Mouse (Mus musculus) heart, embryonic 12.5 days (tissue): ENCODE results near the gene Fam229a. TPM values are rescaled to one million over a fixed set of nuclear protein-coding genes. Genes with fewer than 3 reads are reported as not detected.
A peak's percentile ranks its signal among the peaks of the same experiment; 100 is the strongest.
"Not testable (repeated sequence)": the region's sequence is repeated elsewhere in the genome, so short reads cannot be mapped to it uniquely, and the experiment has no call there.

ENCODE experiments used
- ATAC-seq: fragments of 200-750 bp; cut with Nextera tagmentation; 2 replicates; pipeline ENCODE4 v1.8.0; 2017; ENCODE audit warnings: moderate TSS enrichment, moderate library complexity; ENCODE audit not compliant: insufficient number of reproducible peaks, low FRiP score
- H3K27ac ChIP-seq: fragments of 300-500 bp; sonication (generic); 2 replicates; pipeline ENCODE4 v1.5.1; 2016; ENCODE audit warnings: mild to moderate bottlenecking, moderate library complexity; ENCODE audit not compliant: poor library complexity, severe bottlenecking
- H3K27me3 ChIP-seq: fragments of 300-500 bp; sonication (generic); replicated peaks from 2 replicates; pipeline ENCODE4 v1.6.1; 2016; ENCODE audit warnings: mild to moderate bottlenecking, moderate library complexity
- H3K36me3 ChIP-seq: fragments of 300-500 bp; sonication (generic); 2 replicates; pipeline ENCODE4 v1.6.1; 2016; ENCODE audit warnings: mild to moderate bottlenecking, moderate library complexity
- H3K4me1 ChIP-seq: fragments of 300-500 bp; sonication (generic); replicated peaks from 2 replicates; pipeline ENCODE4 v1.6.1; 2016; ENCODE audit warnings: mild to moderate bottlenecking
- H3K4me2 ChIP-seq: fragments of 300-500 bp; sonication (generic); 2 replicates; pipeline ENCODE4 v1.6.1; 2016; ENCODE audit warnings: mild to moderate bottlenecking, moderate library complexity
- H3K4me3 ChIP-seq: fragments of 300-500 bp; sonication (generic); 2 replicates; pipeline ENCODE4 v1.5.1; 2016; ENCODE audit warnings: mild to moderate bottlenecking
- H3K9ac ChIP-seq: fragments of 300-500 bp; sonication (generic); 2 replicates; pipeline ENCODE4 v1.6.1; 2016; ENCODE audit warnings: mild to moderate bottlenecking, moderate library complexity
- H3K9me3 ChIP-seq: fragments of 300-500 bp; sonication (generic); replicated peaks from 2 replicates; pipeline ENCODE4 v1.6.1; 2016; ENCODE audit warnings: mild to moderate bottlenecking, moderate library complexity
- WGBS: fragments of 180-500 bp; shearing (Covaris S2); methylation state at CpG from one replicate; pipeline ENCODE4 v1.1.7; 2016; 5-methylcytosine and 5-hydroxymethylcytosine counted together
- polyA plus RNA-seq: library from polyadenylated mRNA; unstranded; fragments of >200 nt; fragmentation: Nextera tagmentation; extraction: Ambion mirVana; gene quantifications from 2 replicates; pipeline ENCODE4 v1.2.1, GENCODE M21; 2016

Gene Fam229a
- 0.32 TPM in 1 of 2 replicates, not detected in the other for polyA plus RNA-seq

- Histone ChIP-seq H3K9ac (peak within 1 kb of the TSS; percentile 51), H3K36me3 (peaks cover 32% of the 10 kb centered on the region), H3K4me2 (peak within 1 kb of the TSS; percentile 84), H3K4me3 (peak within 1 kb of the TSS; percentile 44), H3K4me1 (peaks cover 25% of the 10 kb centered on the region), H3K27ac (no peak within 1 kb of the TSS), H3K27me3 (peaks cover 36% of the 10 kb centered on the region), H3K9me3 (no peaks in the 10 kb centered on the region)
- 6% methylated on average over 70 of the region's 70 CpGs for WGBS
- peak; percentile 36; the same call in 1 of the 2 replicates for ATAC-seq
Observed at GRCm38 (mm10) chr4:129490972-129491880, at the start of gene Fam229a, which contains the start of gene Tssk3. TSS of gene Fam229a (plus strand) at chr4:129491190. TSS of gene Tssk3 (minus strand) at chr4:129491022.

GRCm38 (mm10) chr4:129447360-129447759 is 43.6 kb upstream of the Fam229a start:
- Histone ChIP-seq H3K9ac (no peak overlapping the region), H3K36me3 (no peaks in the 10 kb centered on the region), H3K4me2 (no peak overlapping the region), H3K4me1 (peaks cover 25% of the 10 kb centered on the region), H3K27ac (0 out of 2 replicates have a peak overlapping the region, but pooled peaks have one; percentile 4), H3K27me3 (peaks cover 9% of the 10 kb centered on the region), H3K4me3 (no peak overlapping the region), H3K9me3 (no peaks in the 10 kb centered on the region)
- 61% methylated on average over 8 of the region's 8 CpGs for WGBS
- ATAC-seq, result no peak

DNA sequence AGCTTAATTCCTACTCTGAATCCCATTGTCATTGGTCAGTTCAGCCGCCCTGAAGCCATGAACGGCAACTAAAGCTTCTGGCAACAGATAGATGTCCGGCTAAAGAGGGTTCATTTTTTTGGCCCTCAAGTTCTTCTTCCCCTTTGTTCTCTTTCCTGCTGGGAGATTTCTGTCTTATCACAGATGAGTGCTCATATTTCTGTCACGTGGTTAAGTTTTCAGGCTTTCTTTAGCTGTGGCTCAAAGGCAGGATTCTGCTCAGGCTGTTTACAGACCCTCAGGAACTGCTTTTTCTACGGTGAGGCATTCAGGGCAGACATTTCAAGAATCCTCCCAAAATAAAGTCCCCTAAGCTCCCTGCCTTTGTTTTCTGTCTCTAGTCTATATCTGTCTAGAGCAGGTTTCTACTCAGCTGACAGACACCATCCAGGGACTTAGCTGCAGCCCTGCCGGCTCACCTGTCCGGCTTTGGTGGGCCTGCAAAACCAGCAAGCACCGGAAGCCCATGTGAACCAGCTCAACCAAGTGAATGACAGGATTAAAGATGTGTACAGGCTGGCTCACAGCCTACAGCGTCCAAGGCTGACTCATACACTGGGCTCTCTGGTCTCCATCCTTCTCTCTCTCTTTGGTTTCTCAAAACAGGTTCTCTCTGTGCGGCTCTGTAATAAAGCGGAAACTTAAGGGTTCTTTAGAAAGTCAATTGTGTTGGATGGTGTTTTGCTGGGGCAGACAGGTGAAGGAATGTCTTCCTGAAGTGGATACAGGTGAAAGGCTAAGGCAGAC is 43.0 kb upstream of the Fam229a start:
- Histone ChIP-seq H3K36me3 (no peaks in the 10 kb centered on the region), H3K27me3 (peaks cover 3% of the 10 kb centered on the region; the same call in 1 of the 2 replicates), H3K27ac (peak overlapping the region; percentile 4; the same call in 1 of the 2 replicates), H3K9me3 (no peaks in the 10 kb centered on the region), H3K9ac (no peak overlapping the region), H3K4me3 (no peak overlapping the region), H3K4me2 (no peak overlapping the region), H3K4me1 (peaks cover 25% of the 10 kb centered on the region)
- no peak for ATAC-seq
- 59% methylated on average over 11 of the region's 11 CpGs for WGBS

DNA sequence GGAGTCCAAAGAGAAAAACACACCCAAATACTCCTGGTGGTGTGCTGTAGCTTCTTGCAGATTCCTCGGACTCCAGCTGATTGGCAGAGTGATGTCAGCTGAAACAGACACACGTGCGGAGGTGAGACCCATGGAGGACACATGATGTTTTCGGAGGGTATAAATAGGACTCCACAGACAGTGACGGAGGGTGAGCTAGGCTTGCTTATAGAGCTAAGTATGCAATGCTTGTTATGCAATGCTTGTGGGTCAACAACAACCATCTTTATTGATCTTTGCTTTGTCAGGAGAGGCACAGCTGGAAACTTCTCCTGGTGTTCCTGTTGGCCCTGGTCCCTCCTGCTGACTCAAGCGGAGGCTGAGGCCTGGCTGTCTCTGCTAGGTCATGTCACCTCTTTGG is 42.3 kb upstream of the Fam229a start:
- no peak for ATAC-seq
- Histone ChIP-seq H3K4me1 (peaks cover 25% of the 10 kb centered on the region), H3K27me3 (no peaks in the 10 kb centered on the region), H3K9ac (no peak overlapping the region), H3K4me2 (no peak overlapping the region), H3K36me3 (no peaks in the 10 kb centered on the region), H3K27ac (no peak overlapping the region), H3K4me3 (no peak overlapping the region), H3K9me3 (no peaks in the 10 kb centered on the region)
- WGBS, result 83% methylated on average over 6 of the region's 6 CpGs

- H3K27me3 ChIP-seq, result no peaks in the 10 kb centered on the region
- no peak for ATAC-seq
- 68% methylated on average over 2 of the region's 2 CpGs for WGBS
- H3K36me3 ChIP-seq, result no peaks in the 10 kb centered on the region
- no peak overlapping the region for H3K4me3 ChIP-seq
- no peaks in the 10 kb centered on the region for H3K9me3 ChIP-seq
- H3K4me2 ChIP-seq, result no peak overlapping the region
- no peak overlapping the region for H3K9ac ChIP-seq
- H3K27ac ChIP-seq, result no peak overlapping the region
- H3K4me1 ChIP-seq, result peaks cover 16% of the 10 kb centered on the region
Observed at GRCm38 (mm10) chr4:129450851-129451250, 40.1 kb upstream of the Fam229a start.

- H3K4me1 ChIP-seq, result peaks cover 12% of the 10 kb centered on the region
- WGBS, result 80% methylated on average over 15 of the region's 15 CpGs
- no peak for ATAC-seq
Observed at GRCm38 (mm10) chr4:129451471-129452169, 39.4 kb upstream of the Fam229a start.

DNA sequence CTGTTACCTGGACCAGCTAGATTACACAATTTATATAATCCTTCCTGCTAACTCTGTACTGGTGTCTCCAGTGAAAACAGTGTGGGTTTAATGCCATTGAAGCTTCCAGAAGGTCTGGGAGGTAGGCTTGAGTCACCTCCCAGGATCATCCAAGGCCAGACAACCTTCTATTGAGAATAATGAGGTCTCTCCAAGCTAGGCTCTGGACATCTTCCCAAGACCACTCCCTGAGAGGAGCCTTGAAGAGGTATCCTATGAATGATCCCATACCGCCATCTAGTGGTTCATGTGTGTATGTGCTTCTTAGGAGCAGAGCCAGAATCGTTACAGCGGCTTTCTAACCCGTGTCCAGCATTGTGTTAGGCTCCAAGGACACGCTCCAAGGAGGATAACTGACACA is 35.7 kb upstream of the Fam229a start:
- Histone ChIP-seq H3K36me3 (no peaks in the 10 kb centered on the region), H3K4me1 (no peaks in the 10 kb centered on the region), H3K4me3 (no peak overlapping the region), H3K9me3 (no peaks in the 10 kb centered on the region), H3K9ac (no peak overlapping the region), H3K27me3 (no peaks in the 10 kb centered on the region), H3K4me2 (no peak overlapping the region), H3K27ac (no peak overlapping the region)
- peak; percentile 73; the same call in 1 of the 2 replicates for ATAC-seq
- WGBS, result 3% methylated on average over 5 of the region's 5 CpGs

More at GRCm38 (mm10) chr4:129451471-129452169, 39.4 kb upstream of the Fam229a start:
- H3K4me2 ChIP-seq, result no peak overlapping the region
- H3K27ac ChIP-seq, result no peak overlapping the region
- no peaks in the 10 kb centered on the region for H3K9me3 ChIP-seq
- no peaks in the 10 kb centered on the region for H3K36me3 ChIP-seq
- H3K9ac ChIP-seq, result no peak overlapping the region
- no peak overlapping the region for H3K4me3 ChIP-seq
- no peaks in the 10 kb centered on the region for H3K27me3 ChIP-seq

DNA sequence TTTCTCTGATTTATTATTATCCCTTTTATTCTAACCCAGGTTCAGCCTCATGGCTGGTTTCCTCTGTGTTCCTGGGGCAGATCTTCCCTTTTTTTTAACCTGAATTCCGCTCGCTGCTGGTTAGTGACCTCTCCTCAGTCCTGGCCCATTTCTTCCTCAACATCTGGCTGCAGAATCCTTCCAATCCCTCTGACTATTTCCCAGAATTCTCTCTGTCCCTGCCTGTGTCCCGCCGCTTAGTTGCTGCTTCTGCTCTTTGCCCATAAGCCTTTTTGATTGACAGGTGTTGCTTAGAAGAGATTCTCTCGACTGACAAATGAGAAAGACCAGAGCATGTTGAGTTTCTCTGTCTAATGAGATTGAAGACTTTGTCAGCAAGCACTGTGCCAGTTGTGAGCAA is 34.9 kb upstream of the Fam229a start:
- no peak overlapping the region for H3K4me3 ChIP-seq
- peaks cover 3% of the 10 kb centered on the region; the same call in 1 of the 2 replicates for H3K4me1 ChIP-seq
- no peak overlapping the region for H3K9ac ChIP-seq
- WGBS, result 48% methylated on average over 5 of the region's 5 CpGs
- H3K9me3 ChIP-seq, result no peaks in the 10 kb centered on the region
- no peak overlapping the region for H3K27ac ChIP-seq
- H3K27me3 ChIP-seq, result no peaks in the 10 kb centered on the region
- no peak overlapping the region for H3K4me2 ChIP-seq
- ATAC-seq, result no peak
- H3K36me3 ChIP-seq, result no peaks in the 10 kb centered on the region

DNA sequence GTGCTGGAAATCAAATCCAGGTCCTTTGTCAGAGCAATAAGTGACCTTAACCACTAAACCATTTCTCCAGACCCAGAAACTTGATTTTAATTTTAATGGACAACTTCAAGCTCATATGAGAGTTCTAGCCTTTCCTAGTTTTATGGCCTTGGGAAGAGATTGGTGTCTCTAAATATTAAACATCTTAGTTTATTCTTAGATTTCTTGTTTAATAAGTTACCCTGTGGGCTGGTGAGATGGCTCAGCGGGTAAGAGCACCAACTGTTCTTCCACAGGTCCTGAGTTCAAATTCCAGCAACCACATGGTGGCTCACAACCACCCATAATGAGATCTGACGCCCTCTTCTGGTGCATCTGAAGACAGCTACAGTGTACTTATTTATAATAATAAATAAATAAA is 33.7 kb upstream of the Fam229a start:
- not testable (repeated sequence) for ATAC-seq, H3K4me3 ChIP-seq, H3K27me3 ChIP-seq, H3K4me2 ChIP-seq, H3K4me1 ChIP-seq, H3K9me3 ChIP-seq, H3K27ac ChIP-seq, H3K9ac ChIP-seq, H3K36me3 ChIP-seq
- WGBS, result 67% methylated on average over 2 of the region's 2 CpGs

DNA sequence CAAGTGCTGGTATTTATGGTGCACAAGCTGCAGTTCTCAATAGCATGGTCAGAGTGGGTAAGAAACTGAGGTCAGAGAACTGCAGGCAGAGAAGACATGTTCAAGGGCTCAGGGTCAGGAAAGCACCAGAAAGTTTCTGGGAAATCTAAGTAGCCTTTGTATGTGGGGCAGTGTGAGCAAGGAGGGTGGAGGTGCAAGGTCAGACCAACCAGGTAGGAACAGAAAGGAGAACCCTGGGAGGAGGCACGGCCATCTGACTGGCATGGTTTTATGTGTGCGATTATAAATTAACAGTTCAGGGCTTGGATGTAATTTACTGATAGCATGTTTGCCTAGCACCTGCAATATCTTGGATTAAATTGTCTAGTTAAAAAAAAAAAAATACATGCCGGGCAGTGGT is 31.3 kb upstream of the Fam229a start:
- Histone ChIP-seq H3K36me3 (peaks cover 16% of the 10 kb centered on the region), H3K4me3 (no peak overlapping the region), H3K27ac (no peak overlapping the region), H3K9me3 (no peaks in the 10 kb centered on the region), H3K4me2 (no peak overlapping the region), H3K9ac (no peak overlapping the region), H3K27me3 (no peaks in the 10 kb centered on the region), H3K4me1 (peaks cover 14% of the 10 kb centered on the region)
- 89% methylated on average over 3 of the region's 3 CpGs for WGBS
- ATAC-seq, result no peak
